Mouse (Mus musculus): ENCODE results near the gene 4921539E11Rik.

The 4921539E11Rik gene

GRCm38 (mm10) chr4:103290763-103291162 is at the start of gene 4921539E11Rik:
Gene 4921539E11Rik (minus strand): TSS chr4:103290863.
- DNase-seq (ENCODE audit: low read depth, low spot score), result no peak

- no peak for DNase-seq (ENCODE audit: low read depth, low spot score)
Observed at GRCm38 (mm10) chr4:103335134-103335533, 44.5 kb upstream of the 4921539E11Rik start.

- no peak for DNase-seq (ENCODE audit: low read depth, low spot score)
Observed at GRCm38 (mm10) chr4:103329348-103329747, 38.7 kb upstream of the 4921539E11Rik start.

- DNase-seq (ENCODE audit: low read depth, low spot score), result no peak
Observed at GRCm38 (mm10) chr4:103326994-103327393, 36.3 kb upstream of the 4921539E11Rik start.

GRCm38 (mm10) chr4:103324688-103325451 is 34.2 kb upstream of the 4921539E11Rik start:
- no peak for DNase-seq (ENCODE audit: low read depth, low spot score)

- no peak for DNase-seq (ENCODE audit: low read depth, low spot score)
Observed at GRCm38 (mm10) chr4:103321461-103321860, 30.8 kb upstream of the 4921539E11Rik start.

GRCm38 (mm10) chr4:103315861-103316260 is 25.2 kb upstream of the 4921539E11Rik start:
- no peak for DNase-seq (ENCODE audit: low read depth, low spot score)

GRCm38 (mm10) chr4:103314526-103314910 is 23.9 kb upstream of the 4921539E11Rik start:
- no peak for DNase-seq (ENCODE audit: low read depth, low spot score)

GRCm38 (mm10) chr4:103313587-103314525 is 23.2 kb upstream of the 4921539E11Rik start, which contains the start of gene Oma1:
Gene Oma1 (plus strand): TSS chr4:103313812.
- peak; percentile 98 for DNase-seq (ENCODE audit: low read depth, low spot score)

GRCm38 (mm10) chr4:103303851-103304250 is 13.2 kb upstream of the 4921539E11Rik start:
- DNase-seq (ENCODE audit: low read depth, low spot score), result no peak

GRCm38 (mm10) chr4:103299342-103299741 is 8.7 kb upstream of the 4921539E11Rik start:
- no peak for DNase-seq (ENCODE audit: low read depth, low spot score)

- no peak for DNase-seq (ENCODE audit: low read depth, low spot score)
Observed at GRCm38 (mm10) chr4:103288342-103288741, 2.3 kb downstream of the 4921539E11Rik start.

- no peak for DNase-seq (ENCODE audit: low read depth, low spot score)
Observed at GRCm38 (mm10) chr4:103273021-103273420, 17.6 kb downstream of the 4921539E11Rik start.

- DNase-seq (ENCODE audit: low read depth, low spot score), result no peak
Observed at GRCm38 (mm10) chr4:103269336-103269735, 21.3 kb downstream of the 4921539E11Rik start.

- DNase-seq (ENCODE audit: low read depth, low spot score), result no peak
Observed at GRCm38 (mm10) chr4:103265166-103265565, 25.5 kb downstream of the 4921539E11Rik start.

- DNase-seq (ENCODE audit: low read depth, low spot score), result no peak
Observed at GRCm38 (mm10) chr4:103263812-103264396, 26.8 kb downstream of the 4921539E11Rik start.

GRCm38 (mm10) chr4:103263378-103263777 is 27.3 kb downstream of the 4921539E11Rik start:
- DNase-seq (ENCODE audit: low read depth, low spot score), result no peak

- DNase-seq (ENCODE audit: low read depth, low spot score), result no peak
Observed at GRCm38 (mm10) chr4:103258817-103259216, 31.8 kb downstream of the 4921539E11Rik start.

- no peak for DNase-seq (ENCODE audit: low read depth, low spot score)
Observed at GRCm38 (mm10) chr4:103253846-103254245, 36.8 kb downstream of the 4921539E11Rik start.

GRCm38 (mm10) chr4:103249436-103250085 is 41.1 kb downstream of the 4921539E11Rik start:
- no peak for DNase-seq (ENCODE audit: low read depth, low spot score)

GRCm38 (mm10) chr4:103247813-103248212 is 42.9 kb downstream of the 4921539E11Rik start:
- DNase-seq (ENCODE audit: low read depth, low spot score), result no peak
